Comparison of ENCODE assay signal across 11 mouse cellular contexts in genomic region chr8:22054674-22055491, GRCm38 (mm10). TPM values are rescaled to one million over a fixed set of nuclear protein-coding genes. Genes with fewer than 3 reads are reported as not detected.
DNase-seq lines count a peak whose midpoint lies in the region; ATAC-seq and TF ChIP-seq lines count a peak whose summit lies in the region.
"Had no signal": no experiment of that assay in that cellular context is flagged by ENCODE, and none has a peak within 500 bp of the region (broad histone marks: within the 10 kb centered on the region; RNA-seq: fewer than 3 reads in every experiment).

No protein-coding gene starts in this region.

- H3K4me3 ChIP-seq in G1E (ENCODE audit: low read depth, low read length): peak overlapping the region; percentile 59; the same call in 1 of the 2 replicates
- H3K4me3 ChIP-seq in lung, embryonic 16.5 days (ENCODE audit: low read length): no peak overlapping the region
- H3K4me3 ChIP-seq in midbrain, embryonic 13.5 days (replicated peaks): no peak overlapping the region

- no peak for TF ChIP-seq CTCF in G1E (IDR thresholded peaks at IDR 0.05; ENCODE audit: low read depth, low read length)

- peak; percentile 39 to 76 for DNase-seq in adrenal gland, adult (ENCODE audit: inconsistent age in 2 of 2, low spot score in 1 of 2)
- no peak for DNase-seq in adrenal gland, postnatal 25 days
- peak; percentile 40 for DNase-seq in G1E (ENCODE audit: low spot score)
- DNase-seq in layer of hippocampus, adult 8-10 months (ENCODE audit: low spot score in 2 of 2): no peak
- no peak for DNase-seq in gastrocnemius, postnatal 10 days
- DNase-seq: cerebellum, postnatal 14 days; heart, postnatal 10 days; right cerebral cortex, adult 18-20 months had no signal

- H3K4me1 ChIP-seq in G1E (ENCODE audit: insufficient read depth, low read depth, low read length): peaks cover 57% of the 10 kb centered on the region
- H3K4me1 ChIP-seq in lung, embryonic 16.5 days (replicated peaks; ENCODE audit: control insufficient read depth, insufficient read depth, low read length): 0 out of 2 replicates have a peak, but pooled peaks cover 2% of the 10 kb centered on the region
- H3K4me1 ChIP-seq in midbrain, embryonic 13.5 days (replicated peaks): peaks cover 6% of the 10 kb centered on the region

- H3K36me3 ChIP-seq in G1E (replicated peaks): peaks cover 51% of the 10 kb centered on the region
- no peaks in the 10 kb centered on the region for H3K36me3 ChIP-seq in lung, embryonic 16.5 days (ENCODE audit: control insufficient read depth, insufficient read depth, low read length)
- H3K36me3 ChIP-seq in midbrain, embryonic 13.5 days: no peaks in the 10 kb centered on the region

- H3K27me3 ChIP-seq in G1E (ENCODE audit: insufficient read depth, low read length): no peaks in the 10 kb centered on the region
- peaks cover 15% of the 10 kb centered on the region for H3K27me3 ChIP-seq in lung, embryonic 16.5 days (ENCODE audit: control insufficient read depth, insufficient read depth, low read depth, low read length)
- H3K27me3 ChIP-seq in midbrain, embryonic 13.5 days: peaks cover 16% of the 10 kb centered on the region

- no peak overlapping the region for H3K4me2 ChIP-seq in lung, embryonic 16.5 days (ENCODE audit: low read depth, low read length)
- H3K4me2 ChIP-seq in midbrain, embryonic 13.5 days (replicated peaks): no peak overlapping the region

- peak; percentile 78 for ATAC-seq in G1E (ENCODE audit: extremely low read depth, insufficient number of reproducible peaks, low FRiP score, poor library complexity, severe bottlenecking)
- peak; percentile 78 for ATAC-seq in erythroid progenitor cell, adult 5-6 weeks (replicated peaks; ENCODE audit: low FRiP score, poor library complexity, severe bottlenecking)
- ATAC-seq in lung, embryonic 16.5 days (ENCODE audit: low read depth): peak; percentile 76
- ATAC-seq in midbrain, embryonic 13.5 days: no peak

- WGBS in lung, embryonic 16.5 days: 58% methylated on average over 12 of the region's 12 CpGs
- 88% methylated on average over 12 of the region's 12 CpGs for WGBS in midbrain, embryonic 13.5 days

- H3K9ac ChIP-seq in lung, embryonic 16.5 days (ENCODE audit: low read length): no peak overlapping the region
- no peak overlapping the region for H3K9ac ChIP-seq in midbrain, embryonic 13.5 days (replicated peaks)

- 0 out of 2 replicates have a peak, but pooled peaks cover 2% of the 10 kb centered on the region for H3K9me3 ChIP-seq in G1E (replicated peaks)
- H3K9me3 ChIP-seq in lung, embryonic 16.5 days (ENCODE audit: control insufficient read depth, low read length): no peaks in the 10 kb centered on the region
- H3K9me3 ChIP-seq in midbrain, embryonic 13.5 days: no peaks in the 10 kb centered on the region

- H3K27ac ChIP-seq in lung, embryonic 16.5 days (ENCODE audit: low read length): no peak overlapping the region
- no peak overlapping the region for H3K27ac ChIP-seq in midbrain, embryonic 13.5 days

RNA-seq across cellular contexts. Expression of gene Atp7b, which starts 5.2 kb away (rescaled TPM):
- 1.3 and 1.5 TPM in 2 replicates for total RNA-seq in adrenal gland, postnatal 25 days (2021)
- 14.7 and 18.9 TPM in 2 replicates for total RNA-seq in G1E (2014; fragmentation: Nextera tagmentation)
- total RNA-seq in G1E (2017): 5.9 and 6.6 TPM in 2 replicates
- 5.2 and 6.1 TPM in 2 replicates for polyA plus RNA-seq in G1E (2012)
- total RNA-seq in erythroid progenitor cell, adult 5-6 weeks (2015; ENCODE audit: low replicate concordance): 8.6 and 11.3 TPM in 2 replicates
- total RNA-seq in erythroid progenitor cell, adult 5-6 weeks (2017; ENCODE audit: low replicate concordance): 4.5 and 8.5 TPM in 2 replicates
- 2.6 and 3.0 TPM in 2 replicates for polyA plus RNA-seq in lung, embryonic 16.5 days (2015; fragmentation: Nextera tagmentation; extraction: Ambion mirVana)
- 1.4 and 1.5 TPM in 2 replicates for polyA plus RNA-seq in midbrain, embryonic 13.5 days (2015; fragmentation: Nextera tagmentation; extraction: Ambion mirVana)
- total RNA-seq in layer of hippocampus, adult 8-10 months (2022): 1 to 10 TPM; 2.2 to 3.4 (median 2.7) TPM
- under 1 TPM in 1 of 2 experiments, not detected in 1; 0.20 TPM for total RNA-seq in gastrocnemius, postnatal 10 days (2021)

RNA-seq across cellular contexts. Expression of gene Alg11, which starts 5.6 kb away (rescaled TPM):
- 32.2 and 36.3 TPM in 2 replicates for total RNA-seq in adrenal gland, postnatal 25 days (2021)
- total RNA-seq in G1E (2014; fragmentation: Nextera tagmentation) (24.4 and 24.7 TPM in 2 replicates), G1E (2017) (30.0 and 32.5 TPM in 2 replicates)
- polyA plus RNA-seq in G1E (2012): 0.86 TPM in 2 replicates
- total RNA-seq in erythroid progenitor cell, adult 5-6 weeks (2015; ENCODE audit: low replicate concordance): 3.2 and 5.4 TPM in 2 replicates
- 4.7 and 28.4 TPM in 2 replicates for total RNA-seq in erythroid progenitor cell, adult 5-6 weeks (2017; ENCODE audit: low replicate concordance)
- polyA plus RNA-seq in lung, embryonic 16.5 days (2015; fragmentation: Nextera tagmentation; extraction: Ambion mirVana): 27.9 and 30.1 TPM in 2 replicates
- 37.1 and 38.4 TPM in 2 replicates for polyA plus RNA-seq in midbrain, embryonic 13.5 days (2015; fragmentation: Nextera tagmentation; extraction: Ambion mirVana)
- total RNA-seq in layer of hippocampus, adult 8-10 months (2022): 10 to 100 TPM; 26.8 to 43.1 (median 34.3) TPM
- total RNA-seq in gastrocnemius, postnatal 10 days (2021): 10 to 100 TPM in 1 of 2 experiments, 1 to 10 TPM in 1; 8.8 to 11.2 TPM

Comparison
In these comparisons a context has a peak if more than half of its experiments do, and no peak if none do; other contexts are left out.
1. DNase-seq: peak in adrenal gland, adult (2 of 2) and G1E (single experiment); none in adrenal gland, postnatal 25 days (single experiment), layer of hippocampus, adult 8-10 months (0 of 2) and gastrocnemius, postnatal 10 days (single experiment).